Mouse (Mus musculus) lung, postnatal 10 days (tissue): ENCODE measurements around the gene Cog4.

ENCODE experiments used
- DNase-seq: peaks from one replicate; pipeline ENCODE4 v3.0.0; 2021

Cog4 gene

GRCm38 (mm10) chr8:110846405-110847170 is at the start of gene Cog4, which contains the start of gene Sf3b3:
Cog4 (plus strand) TSS chr8:110846600.
Sf3b3 (minus strand) TSS chr8:110846787.
- DNase-seq: peak; percentile 89

- DNase-seq: no peak
Measured at GRCm38 (mm10) chr8:110797086-110797485, 49.3 kb upstream of the Cog4 start.

- DNase-seq: no peak
Measured at GRCm38 (mm10) chr8:110802988-110803387, 43.4 kb upstream of the Cog4 start.

- DNase-seq: no peak
Measured at GRCm38 (mm10) chr8:110803856-110804255, 42.5 kb upstream of the Cog4 start.

- peak; percentile 52 for DNase-seq
Measured at GRCm38 (mm10) chr8:110804825-110805514, 41.4 kb upstream of the Cog4 start.

GRCm38 (mm10) chr8:110805669-110806068 is 40.7 kb upstream of the Cog4 start, which contains the start of gene Il34:
Il34 (minus strand) TSS chr8:110805924.
- no peak for DNase-seq

GRCm38 (mm10) chr8:110806146-110806545 is 40.3 kb upstream of the Cog4 start:
- DNase-seq: no peak

- DNase-seq: peak; percentile 69
Measured at GRCm38 (mm10) chr8:110808495-110809472, 37.6 kb upstream of the Cog4 start.

- peak; percentile 67 for DNase-seq
Measured at GRCm38 (mm10) chr8:110809831-110810230, 36.6 kb upstream of the Cog4 start.

GRCm38 (mm10) chr8:110810481-110811065 is 35.8 kb upstream of the Cog4 start:
- DNase-seq: no peak

GRCm38 (mm10) chr8:110811116-110811515 is 35.3 kb upstream of the Cog4 start:
- no peak for DNase-seq

- DNase-seq: no peak
Measured at GRCm38 (mm10) chr8:110811793-110812192, 34.6 kb upstream of the Cog4 start.

- DNase-seq: no peak
Measured at GRCm38 (mm10) chr8:110812349-110813080, 33.9 kb upstream of the Cog4 start.

- no peak for DNase-seq
Measured at GRCm38 (mm10) chr8:110813081-110813812, 33.2 kb upstream of the Cog4 start.

GRCm38 (mm10) chr8:110815308-110815707 is 31.1 kb upstream of the Cog4 start:
- DNase-seq: no peak

GRCm38 (mm10) chr8:110816990-110817389 is 29.4 kb upstream of the Cog4 start:
- no peak for DNase-seq

GRCm38 (mm10) chr8:110818593-110818992 is 27.8 kb upstream of the Cog4 start:
- DNase-seq: peak; percentile 25

- DNase-seq: no peak
Measured at GRCm38 (mm10) chr8:110820257-110820656, 26.1 kb upstream of the Cog4 start.

GRCm38 (mm10) chr8:110821960-110822359 is 24.4 kb upstream of the Cog4 start:
- DNase-seq: no peak

- no peak for DNase-seq
Measured at GRCm38 (mm10) chr8:110824861-110825260, 21.5 kb upstream of the Cog4 start.

GRCm38 (mm10) chr8:110828511-110828910 is 17.9 kb upstream of the Cog4 start:
- DNase-seq: no peak
